Mouse (Mus musculus): Measurements from ENCODE around the gene Atp8b4. TPM values are rescaled to one million over a fixed set of nuclear protein-coding genes. Genes with fewer than 3 reads are reported as not detected.

The Atp8b4 gene
- total and polyA plus RNA-seq, 3 experiments = 0.31 to 0.73 (median 0.43) TPM

DNA sequence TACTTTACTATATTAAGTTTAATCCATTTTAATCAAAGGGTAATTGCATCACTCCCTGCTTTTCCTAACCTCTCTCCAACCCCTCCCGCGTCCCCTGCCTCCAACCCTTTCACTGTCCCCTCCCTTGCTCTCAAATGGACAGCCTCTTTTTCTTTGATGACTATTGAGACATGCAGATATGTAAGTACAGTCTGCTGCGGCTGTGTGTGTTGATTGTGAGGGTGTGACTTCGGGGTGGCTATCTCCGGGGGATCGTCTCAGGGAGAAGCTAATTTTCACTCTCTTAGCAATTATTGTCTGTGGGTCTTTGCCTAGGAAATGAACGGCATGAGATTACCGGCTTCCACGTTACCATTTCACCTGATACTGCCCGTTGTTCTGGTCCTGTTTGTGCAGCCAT, 21.0 kb upstream of the Atp8b4 start:
- Histone ChIP-seq H3K27me3 (ENCODE audit: control insufficient read depth, insufficient read depth, low read length) (no peaks in the 10 kb centered on the region; the same call in 1 of the 2 replicates), H3K4me1 (ENCODE audit: control insufficient read depth, insufficient read depth, low read length) (peaks cover 3% of the 10 kb centered on the region; the same call in 1 of the 2 replicates), H3K36me3 (ENCODE audit: control insufficient read depth, insufficient read depth, low read length) (no peaks in the 10 kb centered on the region), H3K79me2 (replicated peaks; ENCODE audit: control insufficient read depth, insufficient read depth, low read length) (no peaks in the 10 kb centered on the region), H3K9ac (ENCODE audit: low read depth, low read length) (no peak overlapping the region), H3K27ac (no peak overlapping the region), H3K4me3 (no peak overlapping the region)
- TF ChIP-seq POLR2A (IDR thresholded peaks at IDR 0.05; ENCODE audit: insufficient read depth, low read depth, low read length) = no peak
- TF ChIP-seq CTCF (IDR thresholded peaks at IDR 0.05) = no peak
- no peak for TF ChIP-seq EP300 (IDR thresholded peaks at IDR 0.05; ENCODE audit: insufficient read depth, low read depth, low read length)
- intact Hi-C loops (cut with DNase I) = loop anchor here (2.0 to 10.0 kb wide), 3 partner anchors 157 to 629 kb away; no protein-coding TSS in a partner anchor
- WGBS = 58% methylated on average over 10 of the region's 10 CpGs
- no peak for DNase-seq

DNA sequence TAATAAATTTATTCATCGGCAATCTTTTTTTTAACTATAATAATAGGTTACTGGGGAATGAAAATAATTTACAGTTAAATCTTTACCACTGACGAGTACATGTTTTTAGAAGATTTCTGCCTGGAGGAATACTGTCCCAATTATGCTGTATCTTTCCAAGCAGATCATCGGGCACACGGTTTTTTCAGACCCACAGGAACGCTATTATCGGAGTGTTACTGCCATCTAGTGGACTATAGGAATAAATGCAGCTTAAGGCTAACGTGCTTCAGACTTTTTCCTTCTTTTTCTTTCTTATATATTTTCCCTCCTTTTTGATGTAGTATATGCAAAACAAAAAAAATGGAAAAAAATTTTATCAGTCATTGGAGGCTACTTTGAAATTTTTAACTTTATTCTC, 20.4 kb upstream of the Atp8b4 start:
- intact Hi-C loops (cut with DNase I) = loop anchor here (1.0 to 10.0 kb wide), 4 partner anchors 156 to 862 kb away; no protein-coding TSS in a partner anchor
- Histone ChIP-seq H3K4me1 (ENCODE audit: control insufficient read depth, insufficient read depth, low read length) (peaks cover 3% of the 10 kb centered on the region; the same call in 1 of the 2 replicates), H3K36me3 (ENCODE audit: control insufficient read depth, insufficient read depth, low read length) (no peaks in the 10 kb centered on the region), H3K27ac (no peak overlapping the region), H3K4me3 (no peak overlapping the region), H3K9ac (ENCODE audit: low read depth, low read length) (no peak overlapping the region), H3K27me3 (ENCODE audit: control insufficient read depth, insufficient read depth, low read length) (no peaks in the 10 kb centered on the region; the same call in 1 of the 2 replicates), H3K79me2 (replicated peaks; ENCODE audit: control insufficient read depth, insufficient read depth, low read length) (no peaks in the 10 kb centered on the region)
- TF ChIP-seq CTCF (IDR thresholded peaks at IDR 0.05) (peak; percentile 91), POLR2A (IDR thresholded peaks at IDR 0.05; ENCODE audit: insufficient read depth, low read depth, low read length) (no peak)
- WGBS = 14% methylated on average over 7 of the region's 7 CpGs
- no peak for DNase-seq

DNA sequence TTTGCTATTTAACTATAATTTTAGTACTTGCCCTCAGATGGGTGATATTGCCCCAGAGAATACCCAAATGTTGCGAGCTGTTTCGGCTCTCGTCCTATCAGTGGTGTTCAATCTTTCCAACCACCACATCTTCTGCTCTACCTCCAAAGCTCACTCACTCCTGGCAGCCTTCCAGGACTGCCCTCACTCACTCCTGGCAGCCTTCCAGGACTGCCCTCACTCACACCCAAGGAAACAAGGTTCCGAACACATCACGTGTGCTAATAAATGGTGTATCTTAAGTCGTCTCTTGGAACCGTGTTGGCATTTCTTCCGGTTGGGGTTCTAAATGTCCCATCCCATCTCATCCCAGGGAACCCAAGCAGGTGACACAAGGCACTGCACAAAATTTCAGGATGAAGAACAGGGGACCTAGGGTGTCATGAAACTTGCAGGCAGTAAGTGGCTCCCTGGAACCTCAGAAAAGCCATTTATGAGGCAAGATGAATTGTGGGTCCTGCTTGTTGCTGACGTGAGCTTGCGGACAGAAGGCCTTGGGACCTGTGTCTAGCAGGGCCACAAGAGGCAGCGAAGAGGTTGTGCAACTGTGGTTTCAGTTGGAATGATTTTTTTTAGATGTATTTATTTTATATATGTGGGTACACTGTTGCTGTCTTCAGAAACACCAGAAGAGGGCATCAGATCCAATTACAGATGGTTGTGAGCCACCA, 19.6 kb upstream of the Atp8b4 start:
- Histone ChIP-seq H3K4me1 (ENCODE audit: control insufficient read depth, insufficient read depth, low read length) (peaks cover 3% of the 10 kb centered on the region; the same call in 1 of the 2 replicates), H3K79me2 (replicated peaks; ENCODE audit: control insufficient read depth, insufficient read depth, low read length) (no peaks in the 10 kb centered on the region), H3K27me3 (ENCODE audit: control insufficient read depth, insufficient read depth, low read length) (no peaks in the 10 kb centered on the region; the same call in 1 of the 2 replicates), H3K4me3 (no peak overlapping the region), H3K27ac (no peak overlapping the region), H3K9ac (ENCODE audit: low read depth, low read length) (no peak overlapping the region), H3K36me3 (ENCODE audit: control insufficient read depth, insufficient read depth, low read length) (no peaks in the 10 kb centered on the region)
- DNase-seq = no peak
- intact Hi-C loops (cut with DNase I) = loop anchor here (1.0 to 10.0 kb wide), 4 partner anchors 155 to 861 kb away; no protein-coding TSS in a partner anchor
- 44% methylated on average over 11 of the region's 11 CpGs for WGBS
- TF ChIP-seq CTCF (IDR thresholded peaks at IDR 0.05) (no peak), POLR2A (IDR thresholded peaks at IDR 0.05; ENCODE audit: insufficient read depth, low read depth, low read length) (no peak), EP300 (IDR thresholded peaks at IDR 0.05; ENCODE audit: insufficient read depth, low read depth, low read length) (no peak)

DNA sequence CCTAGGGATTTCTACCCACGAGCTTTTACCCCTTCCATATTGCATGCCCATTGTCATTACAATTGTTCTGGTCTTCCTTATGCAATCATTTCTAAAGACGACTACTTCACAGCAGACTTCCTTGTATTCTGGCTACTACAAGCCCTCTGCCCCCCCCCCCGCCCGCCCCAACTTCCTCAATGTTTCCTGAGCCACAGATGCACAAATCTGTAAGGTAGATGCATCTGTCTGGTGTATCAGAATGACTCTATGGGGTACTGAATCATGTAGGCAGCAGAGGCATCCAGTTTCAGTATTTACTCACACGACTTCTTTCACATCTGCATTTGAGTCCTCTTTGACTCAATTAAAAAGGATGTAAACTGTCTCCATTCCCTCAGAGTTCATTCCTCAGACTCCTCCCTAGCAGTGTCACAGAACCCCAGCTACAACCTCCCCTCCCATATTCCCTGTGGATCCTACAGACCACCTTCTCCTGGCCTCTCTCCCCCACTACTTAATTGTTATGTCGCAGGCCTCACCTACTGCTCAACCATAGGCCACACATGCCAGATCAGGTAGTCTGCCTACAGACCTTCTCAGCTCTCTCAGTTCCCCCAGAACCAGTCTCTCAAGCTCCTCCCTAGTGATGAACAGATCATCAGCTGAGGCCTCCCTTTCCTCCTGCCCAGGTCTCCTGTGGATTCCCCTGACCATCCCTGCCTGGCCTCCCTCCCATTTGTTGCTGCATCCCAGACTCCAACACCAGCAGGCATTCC, 14.8 kb upstream of the Atp8b4 start:
- Histone ChIP-seq H3K79me2 (replicated peaks; ENCODE audit: control insufficient read depth, insufficient read depth, low read length) (no peaks in the 10 kb centered on the region), H3K4me3 (no peak overlapping the region), H3K36me3 (ENCODE audit: control insufficient read depth, insufficient read depth, low read length) (no peaks in the 10 kb centered on the region), H3K4me1 (ENCODE audit: control insufficient read depth, insufficient read depth, low read length) (no peaks in the 10 kb centered on the region), H3K9ac (ENCODE audit: low read depth, low read length) (no peak overlapping the region), H3K27ac (no peak overlapping the region), H3K27me3 (ENCODE audit: control insufficient read depth, insufficient read depth, low read length) (no peaks in the 10 kb centered on the region)
- intact Hi-C loops (cut with DNase I) = no loop called here
- TF ChIP-seq POLR2A (IDR thresholded peaks at IDR 0.05; ENCODE audit: insufficient read depth, low read depth, low read length) = no peak
- TF ChIP-seq EP300 (IDR thresholded peaks at IDR 0.05; ENCODE audit: insufficient read depth, low read depth, low read length) = no peak
- no peak for TF ChIP-seq CTCF (IDR thresholded peaks at IDR 0.05)
- 46% methylated on average over 6 of the region's 6 CpGs for WGBS
- no peak for DNase-seq

DNA sequence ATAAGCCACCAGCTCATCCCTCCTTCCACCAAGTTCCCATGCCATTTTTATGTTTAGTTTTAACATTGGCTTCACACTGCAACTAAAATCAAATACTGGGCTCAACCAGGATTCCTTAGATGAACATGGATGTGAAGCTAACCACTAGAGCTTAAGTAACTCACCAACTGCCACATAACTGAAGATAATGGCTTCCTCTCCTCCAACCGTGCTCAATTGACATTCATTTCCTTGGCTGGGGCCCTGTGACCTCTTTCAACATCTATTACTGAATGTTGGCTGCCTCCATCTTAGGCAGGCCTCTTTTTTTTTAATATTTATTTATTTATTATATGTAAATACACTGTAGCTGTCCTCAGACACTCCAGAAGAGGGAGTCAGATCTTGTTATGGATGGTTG, 7.8 kb upstream of the Atp8b4 start:
- Histone ChIP-seq H3K36me3 (ENCODE audit: control insufficient read depth, insufficient read depth, low read length) (no peaks in the 10 kb centered on the region), H3K4me1 (ENCODE audit: control insufficient read depth, insufficient read depth, low read length) (no peaks in the 10 kb centered on the region), H3K27ac (no peak overlapping the region), H3K9ac (ENCODE audit: low read depth, low read length) (no peak overlapping the region), H3K79me2 (replicated peaks; ENCODE audit: control insufficient read depth, insufficient read depth, low read length) (no peaks in the 10 kb centered on the region), H3K4me3 (no peak overlapping the region), H3K27me3 (ENCODE audit: control insufficient read depth, insufficient read depth, low read length) (no peaks in the 10 kb centered on the region)
- no peak for DNase-seq
- intact Hi-C loops (cut with DNase I) = no loop called here
- TF ChIP-seq EP300 (IDR thresholded peaks at IDR 0.05; ENCODE audit: insufficient read depth, low read depth, low read length) (no peak), POLR2A (IDR thresholded peaks at IDR 0.05; ENCODE audit: insufficient read depth, low read depth, low read length) (no peak), CTCF (IDR thresholded peaks at IDR 0.05) (no peak)
- 21% methylated on average over 1 of the region's 1 CpGs for WGBS

DNA sequence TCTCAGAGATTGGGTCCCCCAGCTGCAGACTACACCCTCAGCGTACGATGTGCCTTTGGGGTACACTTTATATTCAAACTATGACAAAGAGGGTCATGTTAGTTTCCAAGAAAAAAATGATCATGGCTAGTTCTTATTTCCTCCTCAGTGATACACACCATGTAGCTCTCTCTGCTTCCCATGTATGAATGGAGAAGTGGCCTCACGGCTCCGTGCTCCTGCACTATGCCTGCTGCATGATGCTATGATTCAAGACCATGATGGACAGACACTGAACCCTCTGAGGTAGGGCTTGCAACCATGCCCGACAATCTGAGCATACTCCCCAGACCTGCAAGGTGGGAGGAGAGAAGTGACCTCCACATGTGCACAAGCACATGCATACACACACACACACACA, 7.0 kb upstream of the Atp8b4 start:
- H3K27ac ChIP-seq = no peak overlapping the region
- intact Hi-C loops (cut with DNase I) = no loop called here

More for the DNA sequence above, 7.0 kb upstream of the Atp8b4 start:
- Histone ChIP-seq H3K36me3 (ENCODE audit: control insufficient read depth, insufficient read depth, low read length) (no peaks in the 10 kb centered on the region), H3K27me3 (ENCODE audit: control insufficient read depth, insufficient read depth, low read length) (no peaks in the 10 kb centered on the region), H3K4me3 (no peak overlapping the region), H3K79me2 (replicated peaks; ENCODE audit: control insufficient read depth, insufficient read depth, low read length) (no peaks in the 10 kb centered on the region), H3K4me1 (ENCODE audit: control insufficient read depth, insufficient read depth, low read length) (no peaks in the 10 kb centered on the region), H3K9ac (ENCODE audit: low read depth, low read length) (no peak overlapping the region)
- DNase-seq = no peak
- 89% methylated on average over 5 of the region's 5 CpGs for WGBS
- TF ChIP-seq POLR2A (IDR thresholded peaks at IDR 0.05; ENCODE audit: insufficient read depth, low read depth, low read length) (no peak), CTCF (IDR thresholded peaks at IDR 0.05) (no peak), EP300 (IDR thresholded peaks at IDR 0.05; ENCODE audit: insufficient read depth, low read depth, low read length) (no peak)
